ENCODE assay signal across 31 mouse cellular contexts in genomic region chr4:58887626-58888025, GRCm38 (mm10). TPM values are rescaled to one million over a fixed set of nuclear protein-coding genes. Genes with fewer than 3 reads are reported as not detected.
DNase-seq lines count a peak whose midpoint lies in the region; TF ChIP-seq lines count a peak whose summit lies in the region.
"Had no signal": no experiment of that assay in that cellular context is flagged by ENCODE, and none has a peak within 500 bp of the region (broad histone marks: within the 10 kb centered on the region; RNA-seq: fewer than 3 reads in every experiment).

No protein-coding gene starts in this region.

- TF ChIP-seq EP300 in heart, adult 2 months (IDR thresholded peaks at IDR 0.05; ENCODE audit: insufficient read depth, low read depth, low read length), result no peak
- TF ChIP-seq EP300 in MEL (IDR thresholded peaks at IDR 0.05; ENCODE audit: low read depth in 1 of 2, low read length in 2 of 2), result no peak

- no peak for TF ChIP-seq RAD21 in MEL (IDR thresholded peaks at IDR 0.05; ENCODE audit: low read depth, low read length)

- no peak for DNase-seq in heart, adult 2 months
- DNase-seq in heart, postnatal 25 days (ENCODE audit: low spot score), result no peak
- DNase-seq in liver, adult 2 months (ENCODE audit: extremely low read depth, low read depth, low spot score), result peak; percentile 51
- DNase-seq in liver, result no peak
- DNase-seq in MEL (ENCODE audit: low read depth, low spot score), result peak; percentile 44
- DNase-seq in adipocyte (ENCODE audit: low spot score), result peak; percentile 24
- no peak for DNase-seq in urinary bladder, postnatal 4 days (ENCODE audit: low spot score in 2 of 2)
- no peak for DNase-seq in testis, postnatal 14 days (ENCODE audit: low spot score)
- DNase-seq: cerebellum, adult 8-10 months; cerebellum, postnatal 36 days; embryo, embryonic 11 days; gastrocnemius, adult 2 months; kidney, adult 18-20 months; right cerebral cortex, postnatal 14 days; spleen, adult 18-20 months; thymus, postnatal 14 days had no signal

- WGBS in heart, adult 2 months, result 28% methylated on average over 3 of the region's 3 CpGs
- 50% methylated on average over 3 of the region's 3 CpGs for WGBS in liver, adult 2 months

- H3K4me1 ChIP-seq in heart, adult 2 months (ENCODE audit: control insufficient read depth, insufficient read depth, low read length), result peaks cover 5% of the 10 kb centered on the region
- H3K4me1 ChIP-seq in liver, adult 2 months (ENCODE audit: control insufficient read depth, insufficient read depth, low read length), result peaks cover 7% of the 10 kb centered on the region
- peaks cover 6 to 33% of the 10 kb centered on the region in 2 experiments; a peak in 3 of 4 replicates for H3K4me1 ChIP-seq in MEL (ENCODE audit: control insufficient read depth in 1 of 2, insufficient read depth in 2 of 2, low read length in 2 of 2)
- H3K4me1 ChIP-seq: embryonic facial prominence, embryonic 13.5 days; forebrain, embryonic 12.5 days; hindbrain, embryonic 13.5 days; midbrain, embryonic 15.5 days; neural tube, embryonic 12.5 days had no signal

- peaks cover 2% of the 10 kb centered on the region for H3K79me2 ChIP-seq in heart, adult 2 months (replicated peaks; ENCODE audit: control insufficient read depth, insufficient read depth, low read length)
- peaks cover 17% of the 10 kb centered on the region for H3K79me2 ChIP-seq in liver, adult 2 months (ENCODE audit: control insufficient read depth, insufficient read depth, low read length)
- H3K79me2 ChIP-seq in MEL (ENCODE audit: control insufficient read depth, insufficient read depth, low read length, poor library complexity), result peaks cover 50% of the 10 kb centered on the region

- TF ChIP-seq POLR2A in heart, adult 2 months (IDR thresholded peaks at IDR 0.05; ENCODE audit: insufficient read depth, low read depth, low read length), result no peak
- no peak for TF ChIP-seq POLR2A in liver, adult 2 months (IDR thresholded peaks at IDR 0.05; ENCODE audit: extremely low read depth, insufficient read depth, low read length)
- TF ChIP-seq POLR2A in MEL (IDR thresholded peaks at IDR 0.05; ENCODE audit: control insufficient read depth in 1 of 2, insufficient read depth in 1 of 2, low read depth in 1 of 2, low read length in 2 of 2, poor library complexity in 1 of 2), result no peak

- H3K27ac ChIP-seq in heart, adult 2 months, result no peak overlapping the region
- no peak overlapping the region for H3K27ac ChIP-seq in liver, adult 2 months (replicated peaks; ENCODE audit: insufficient read depth, low read depth, low read length)
- no peak overlapping the region for H3K27ac ChIP-seq in MEL (ENCODE audit: control insufficient read depth, low read depth, low read length)
- H3K27ac ChIP-seq: embryonic facial prominence, embryonic 13.5 days; forebrain, embryonic 12.5 days; heart, embryonic 15.5 days; hindbrain, embryonic 13.5 days; kidney, postnatal 0 days; limb, embryonic 12.5 days; liver, embryonic 14.5 days; lung, embryonic 15.5 days; macrophage; midbrain, embryonic 15.5 days; neural tube, embryonic 12.5 days had no signal

- H3K9me3 ChIP-seq in MEL (replicated peaks; ENCODE audit: insufficient read depth, low read length), result no peaks in the 10 kb centered on the region
- H3K9me3 ChIP-seq: embryonic facial prominence, embryonic 13.5 days; forebrain, embryonic 12.5 days; heart, embryonic 15.5 days; hindbrain, embryonic 13.5 days; limb, embryonic 12.5 days; lung, embryonic 15.5 days; midbrain, embryonic 15.5 days; neural tube, embryonic 12.5 days had no signal

- intact Hi-C loops in heart, adult 2 months (cut with DNase I), result no loop called here
- intact Hi-C loops in heart, postnatal 25 days (cut with DNase I), result no loop called here

- H3K4me3 ChIP-seq in heart, adult 2 months, result no peak overlapping the region
- H3K4me3 ChIP-seq in liver, adult 2 months (ENCODE audit: insufficient read depth, low read depth, low read length), result no peak overlapping the region
- H3K4me3 ChIP-seq in MEL (ENCODE audit: control insufficient read depth in 1 of 2, insufficient read depth in 1 of 2, low read depth in 2 of 2, low read length in 2 of 2), result no peak overlapping the region; a peak in 1 of 4 replicates
- H3K4me3 ChIP-seq: embryonic facial prominence, embryonic 13.5 days; erythroblast, embryonic 14.5 days; forebrain, embryonic 12.5 days; gastrocnemius, adult 2 months; heart, embryonic 15.5 days; hindbrain, embryonic 13.5 days; limb, embryonic 12.5 days; lung, embryonic 15.5 days; midbrain, embryonic 15.5 days; neural tube, embryonic 12.5 days had no signal

- H3K27me3 ChIP-seq in heart, adult 2 months (ENCODE audit: control insufficient read depth, insufficient read depth, low read length), result no peaks in the 10 kb centered on the region
- H3K27me3 ChIP-seq in liver, adult 2 months (ENCODE audit: control insufficient read depth, insufficient read depth, low read length), result no peaks in the 10 kb centered on the region
- no peaks in the 10 kb centered on the region for H3K27me3 ChIP-seq in MEL (ENCODE audit: control insufficient read depth in 1 of 2, insufficient read depth in 2 of 2, low read length in 2 of 2)
- H3K27me3 ChIP-seq: embryonic facial prominence, embryonic 13.5 days; forebrain, embryonic 12.5 days; heart, embryonic 15.5 days; hindbrain, embryonic 13.5 days; limb, embryonic 12.5 days; lung, embryonic 15.5 days; midbrain, embryonic 15.5 days; neural tube, embryonic 12.5 days had no signal

- H3K36me3 ChIP-seq in heart, adult 2 months (ENCODE audit: control insufficient read depth, insufficient read depth, low read length), result peaks cover 11% of the 10 kb centered on the region
- H3K36me3 ChIP-seq in liver, adult 2 months (ENCODE audit: control insufficient read depth, insufficient read depth, low read length), result no peaks in the 10 kb centered on the region; the same call in 1 of the 2 replicates
- peaks cover 10 to 36% of the 10 kb centered on the region in 2 experiments for H3K36me3 ChIP-seq in MEL (ENCODE audit: control insufficient read depth in 1 of 2, insufficient read depth in 2 of 2, low read length in 2 of 2)
- H3K36me3 ChIP-seq: embryonic facial prominence, embryonic 13.5 days; forebrain, embryonic 12.5 days; heart, embryonic 15.5 days; hindbrain, embryonic 13.5 days; limb, embryonic 12.5 days; lung, embryonic 15.5 days; midbrain, embryonic 15.5 days; neural tube, embryonic 12.5 days had no signal

- peak; percentile 26; the same call in 1 of the 2 replicates for TF ChIP-seq CTCF in heart, adult 2 months (IDR thresholded peaks at IDR 0.05)
- no peak for TF ChIP-seq CTCF in liver, adult 2 months (IDR thresholded peaks at IDR 0.05; ENCODE audit: low read depth, low read length)
- no peak for TF ChIP-seq CTCF in MEL (IDR thresholded peaks at IDR 0.05 in 2 of 3, conservative IDR thresholded peaks at IDR 0.05 in 1 of 3; ENCODE audit: control insufficient read depth in 1 of 3, insufficient read depth in 1 of 3, low read depth in 2 of 3, low read length in 3 of 3, poor library complexity in 1 of 3, severe bottlenecking in 1 of 3)

- H3K9ac ChIP-seq in heart, adult 2 months (ENCODE audit: low read depth, low read length), result no peak overlapping the region
- no peak overlapping the region for H3K9ac ChIP-seq in liver, adult 2 months (ENCODE audit: low read depth, low read length)
- H3K9ac ChIP-seq in MEL (ENCODE audit: control insufficient read depth, low read depth, low read length, poor library complexity, severe bottlenecking), result no peak overlapping the region
- H3K9ac ChIP-seq: embryonic facial prominence, embryonic 13.5 days; forebrain, embryonic 12.5 days; heart, embryonic 15.5 days; hindbrain, embryonic 13.5 days; limb, embryonic 12.5 days; liver, embryonic 14.5 days; lung, embryonic 15.5 days; midbrain, embryonic 15.5 days; neural tube, embryonic 12.5 days had no signal

TF ChIP-seq in MEL, 35 proteins besides CTCF, POLR2A, EP300 and RAD21:
- TF ChIP-seq TAL1 (IDR thresholded peaks at IDR 0.05; ENCODE audit: low read length), result no peak
- TF ChIP-seq CHD1 (IDR thresholded peaks at IDR 0.05; ENCODE audit: low read depth, low read length), result no peak
- TF ChIP-seq MYC (IDR thresholded peaks at IDR 0.05; ENCODE audit: low read depth, low read length), result no peak
- TF ChIP-seq BHLHE40 (IDR thresholded peaks at IDR 0.05; ENCODE audit: borderline replicate concordance, low read depth, low read length), result no peak
- no peak for TF ChIP-seq MXI1 (IDR thresholded peaks at IDR 0.05; ENCODE audit: low read depth, low read length)
- TF ChIP-seq TCF12 (IDR thresholded peaks at IDR 0.05; ENCODE audit: low read depth, low read length), result no peak
- TF ChIP-seq ZC3H11A (IDR thresholded peaks at IDR 0.05; ENCODE audit: low read depth, low read length), result no peak
- TF ChIP-seq SIN3A (IDR thresholded peaks at IDR 0.05; ENCODE audit: low read length), result no peak
- no peak for TF ChIP-seq SMC3 (IDR thresholded peaks at IDR 0.05; ENCODE audit: low read depth, low read length)
- no peak for TF ChIP-seq GATA1 (IDR thresholded peaks at IDR 0.05; ENCODE audit: low read depth, low read length)
TF ChIP-seq in MEL: peak in this region for 0.

RNA-seq across cellular contexts. Expression of gene Ecpas, which starts 24.9 kb away (rescaled TPM):
- total RNA-seq in heart, adult 2 months (2021), result 100 to 1,000 TPM; 182 to 219 TPM
- polyA plus RNA-seq in heart, adult 2 months (2012; rRNA removed), result 16.1 and 41.7 TPM in 2 replicates
- 100 to 1,000 TPM; 188 to 190 TPM for total RNA-seq in heart, postnatal 25 days (2021)
- 53.3 and 56.9 TPM in 2 replicates for total RNA-seq in liver, adult 2 months (2014; rRNA removed)
- polyA plus RNA-seq in liver, adult 2 months (2012; rRNA removed), result 10.8 and 12.2 TPM in 2 replicates
- total RNA-seq in MEL (2012; rRNA removed), result 37.8 and 52.1 TPM in 2 replicates
- 100 to 1,000 TPM in 1 of 2 experiments, 10 to 100 TPM in 1; 57.6 to 161 TPM for polyA plus RNA-seq in MEL (2012; ENCODE audit: insufficient read depth in 1 of 2, insufficient read length in 2 of 2, low read depth in 1 of 2, low replicate concordance in 2 of 2, missing spikeins in 1 of 2)

RNA-seq across cellular contexts. Expression of gene Zkscan16, which starts 55.8 kb away (rescaled TPM):
- total RNA-seq in heart, adult 2 months (2021), result under 1 TPM in 1 of 2 experiments, not detected in 1; 0.14 TPM
- polyA plus RNA-seq in heart, adult 2 months (2012; rRNA removed), result 0.09 TPM in 1 of 2 replicates, not detected in the other
- total RNA-seq in heart, postnatal 25 days (2021), result not detected
- total RNA-seq in liver, adult 2 months (2014; rRNA removed), result not detected in 2 replicates
- not detected in 2 replicates for polyA plus RNA-seq in liver, adult 2 months (2012; rRNA removed)
- not detected in 2 replicates for total RNA-seq in MEL (2012; rRNA removed)
- polyA plus RNA-seq in MEL (2012; ENCODE audit: insufficient read depth in 1 of 2, insufficient read length in 2 of 2, low read depth in 1 of 2, low replicate concordance in 2 of 2, missing spikeins in 1 of 2), result not detected
- total RNA-seq: gastrocnemius, adult 2 months had no signal
- polyA plus RNA-seq: activated CD4-positive, CD25-positive, alpha-beta regulatory T cell, adult 4 months; CD4-positive, CD25-positive, alpha-beta regulatory T cell, adult 4 months; erythroblast, embryonic 14.5 days; inflammation-experienced regulatory T-cells, adult 6 months; macrophage had no signal

Comparison
In these comparisons a context has a peak if more than half of its experiments do, and no peak if none do; other contexts are left out.
1. DNase-seq: peak in liver, adult 2 months (single experiment), MEL (single experiment) and adipocyte (single experiment); none in heart, adult 2 months (0 of 2), heart, postnatal 25 days (single experiment), liver (single experiment), urinary bladder, postnatal 4 days (0 of 2) and testis, postnatal 14 days (single experiment).